10 mouse cellular contexts compared by ENCODE assay signal in genomic region chr17:15197361-15197760, GRCm38 (mm10).
DNase-seq lines count a peak whose midpoint lies in the region.
"Had no signal": no experiment of that assay in that cellular context is flagged by ENCODE, and none has a peak within 500 bp of the region (broad histone marks: within the 10 kb centered on the region; RNA-seq: fewer than 3 reads in every experiment).

No protein-coding gene starts in this region.

- peak; percentile 54 for DNase-seq in adrenal gland, adult 2 months
- no peak for DNase-seq in adrenal gland, adult 18-20 months (ENCODE audit: low spot score in 2 of 2)
- DNase-seq in adrenal gland, postnatal 36 days = peak; percentile 9 to 29
- no peak for DNase-seq in adrenal gland, postnatal 25 days
- DNase-seq: cerebellum, adult 11 months; cerebellum, adult 18-20 months; cerebellum, adult 8-10 months; cerebellum, adult 9-11 months; cerebellum, postnatal 36 days; embryo, embryonic 11 days had no signal

Comparison
In these comparisons a context has a peak if more than half of its experiments do, and no peak if none do; other contexts are left out.
1. DNase-seq: peak in adrenal gland, adult 2 months (single experiment) and adrenal gland, postnatal 36 days (2 of 2); none in adrenal gland, adult 18-20 months (0 of 2) and adrenal gland, postnatal 25 days (single experiment).